Mouse (Mus musculus) midbrain, postnatal 0 days (tissue): ENCODE results near the gene Arl3. TPM values are rescaled to one million over a fixed set of nuclear protein-coding genes. Genes with fewer than 3 reads are reported as not detected.

ENCODE experiments used
- ATAC-seq: fragments of 200-750 bp; cut with Nextera tagmentation; 2 replicates; pipeline ENCODE4 v1.8.0; 2017; ENCODE audit warnings: moderate number of reproducible peaks, mild to moderate bottlenecking, moderate TSS enrichment, moderate library complexity; ENCODE audit not compliant: low FRiP score
- DNase-seq: peaks from one replicate; pipeline ENCODE4 v3.0.0-alpha.2; 2015; ENCODE audit warnings: low spot score
- H3K27ac ChIP-seq: fragments of 300-500 bp; sonication (generic); 2 replicates; pipeline ENCODE4 v1.5.1; 2014; ENCODE audit warnings: low read depth, mild to moderate bottlenecking, low read length, mixed read lengths
- H3K27me3 ChIP-seq: fragments of 300-500 bp; sonication (generic); 2 replicates; pipeline ENCODE4 v1.6.1; 2014; ENCODE audit warnings: low read length, control low read depth, mixed read lengths; ENCODE audit not compliant: insufficient read depth
- H3K36me3 ChIP-seq: fragments of 300-500 bp; sonication (generic); 2 replicates; pipeline ENCODE4 v1.6.1; 2014; ENCODE audit warnings: low read length, control low read depth, mixed read lengths; ENCODE audit not compliant: insufficient read depth
- H3K4me1 ChIP-seq: fragments of 300-500 bp; sonication (generic); 2 replicates; pipeline ENCODE4 v1.6.1; 2014; ENCODE audit warnings: mild to moderate bottlenecking, control low read depth, antibody characterized with exemption, low read length, mixed read lengths; ENCODE audit not compliant: insufficient read depth
- H3K4me2 ChIP-seq: fragments of 300-500 bp; sonication (generic); 2 replicates; pipeline ENCODE4 v1.6.1; 2014; ENCODE audit warnings: low read depth, mild to moderate bottlenecking, low read length, mixed read lengths; ENCODE audit not compliant: poor library complexity, severe bottlenecking
- H3K4me3 ChIP-seq: fragments of 300-500 bp; sonication (generic); 2 replicates; pipeline ENCODE4 v1.5.1; 2014; ENCODE audit warnings: low read depth, mild to moderate bottlenecking, low read length, moderate library complexity
- H3K9ac ChIP-seq: fragments of 300-500 bp; sonication (generic); replicated peaks from 2 replicates; pipeline ENCODE4 v1.6.1; 2014; ENCODE audit warnings: mild to moderate bottlenecking, low read length, moderate library complexity, mixed read lengths; ENCODE audit not compliant: poor library complexity, severe bottlenecking
- H3K9me3 ChIP-seq: fragments of 300-500 bp; sonication (generic); 2 replicates; pipeline ENCODE4 v1.6.1; 2016; ENCODE audit warnings: low read length, control low read depth
- CTCF ChIP-seq: IDR thresholded peaks from 2 replicates; pipeline ENCODE4 v1.5.1; 2016; ENCODE audit warnings: antibody characterized with exemption, mild to moderate bottlenecking
- WGBS: fragments of 180-500 bp; shearing (Covaris S2); extraction: QIAGEN DNeasy Blood & Tissue Kit; methylation state at CpG from one replicate; pipeline ENCODE4 v1.1.7; 2014; 5-methylcytosine and 5-hydroxymethylcytosine counted together
- polyA plus RNA-seq: library from polyadenylated mRNA; unstranded; fragments of >200 nt; fragmentation: Nextera tagmentation; extraction: Ambion mirVana; gene quantifications from 2 replicates; pipeline ENCODE4 v1.2.1, GENCODE M21; 2015
- total RNA-seq: library from RNA; depleted of rRNA; stranded (reverse); fragments of >200 nt; gene quantifications from 2 replicates; pipeline ENCODE4 v1.2.3, GENCODE M21; 2014; rRNA removed

The Arl3 gene
- total and polyA plus RNA-seq, 2 experiments from 2014 or later, result 109 to 194 TPM

DNA sequence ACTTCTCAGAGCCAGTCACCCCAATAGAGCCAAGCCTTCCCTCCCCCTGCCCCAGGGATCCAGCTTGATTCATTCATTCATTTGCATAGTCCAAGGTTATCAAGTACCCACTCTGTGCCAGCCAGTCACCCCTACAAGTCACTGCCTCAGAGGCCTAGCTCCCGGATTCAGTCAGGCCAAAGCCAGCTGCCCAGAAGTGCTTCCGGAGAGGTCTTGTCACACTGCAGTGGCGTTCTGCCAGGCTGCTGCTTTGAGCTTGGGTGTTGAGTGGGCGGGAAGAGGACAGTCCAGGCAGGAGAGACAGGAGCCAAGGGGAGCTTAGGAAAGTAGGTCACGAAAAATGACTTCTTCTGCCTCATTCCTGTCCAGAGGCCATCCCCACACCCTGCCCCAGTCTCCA, 88.5 kb downstream of the Arl3 start:
- peak; percentile 82 for DNase-seq
- H3K9ac ChIP-seq, result no peak overlapping the region
- peaks cover 6% of the 10 kb centered on the region for H3K36me3 ChIP-seq
- 75% methylated on average over 5 of the region's 5 CpGs for WGBS
- no peak overlapping the region for H3K4me2 ChIP-seq
- no peak for TF ChIP-seq CTCF
- H3K27ac ChIP-seq, result peak overlapping the region; percentile 55
- H3K4me3 ChIP-seq, result no peak overlapping the region
- ATAC-seq, result no peak
- H3K4me1 ChIP-seq, result peaks cover 7% of the 10 kb centered on the region; the same call in 1 of the 2 replicates
- H3K27me3 ChIP-seq, result no peaks in the 10 kb centered on the region
- H3K9me3 ChIP-seq, result no peaks in the 10 kb centered on the region

DNA sequence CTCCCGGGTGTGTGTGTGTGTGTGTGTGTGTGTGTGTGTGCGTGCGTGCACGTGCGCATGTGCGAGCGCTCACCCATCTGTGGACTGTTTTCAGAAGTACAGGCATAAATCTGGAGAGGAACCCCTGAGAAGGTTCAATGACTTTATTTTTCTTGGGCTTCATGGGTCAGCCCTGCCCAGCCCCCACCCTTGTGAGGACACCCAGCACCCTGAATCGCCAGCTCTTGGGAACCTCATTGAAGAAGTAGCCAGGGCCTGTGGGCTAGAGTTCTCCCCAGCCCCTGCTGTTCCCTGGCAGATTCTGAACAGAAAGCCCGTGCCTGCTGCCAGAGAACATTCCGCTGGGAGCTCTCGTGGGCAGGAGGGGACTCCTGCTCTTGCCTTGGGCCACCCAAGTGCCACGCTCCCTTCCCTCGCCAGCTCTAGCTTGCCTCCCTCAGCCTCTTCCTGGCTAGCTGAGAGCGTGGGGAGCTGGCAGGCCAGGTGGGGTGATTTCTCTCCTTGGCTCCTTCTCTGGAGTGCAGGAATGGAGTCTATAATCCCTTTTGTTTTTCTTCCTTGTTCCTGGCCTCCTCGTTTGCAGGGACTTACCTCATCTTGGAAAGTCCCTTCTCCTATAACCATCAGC, 89.2 kb downstream of the Arl3 start:
- H3K4me2 ChIP-seq, result no peak overlapping the region
- ATAC-seq, result no peak
- no peak overlapping the region for H3K9ac ChIP-seq
- H3K4me3 ChIP-seq, result no peak overlapping the region
- peak; percentile 73 for DNase-seq
- no peaks in the 10 kb centered on the region for H3K9me3 ChIP-seq
- TF ChIP-seq CTCF, result no peak
- peak overlapping the region; percentile 55 for H3K27ac ChIP-seq
- H3K4me1 ChIP-seq, result peaks cover 7% of the 10 kb centered on the region; the same call in 1 of the 2 replicates
- H3K36me3 ChIP-seq, result peaks cover 6% of the 10 kb centered on the region
- 62% methylated on average over 15 of the region's 15 CpGs for WGBS
- H3K27me3 ChIP-seq, result no peaks in the 10 kb centered on the region

DNA sequence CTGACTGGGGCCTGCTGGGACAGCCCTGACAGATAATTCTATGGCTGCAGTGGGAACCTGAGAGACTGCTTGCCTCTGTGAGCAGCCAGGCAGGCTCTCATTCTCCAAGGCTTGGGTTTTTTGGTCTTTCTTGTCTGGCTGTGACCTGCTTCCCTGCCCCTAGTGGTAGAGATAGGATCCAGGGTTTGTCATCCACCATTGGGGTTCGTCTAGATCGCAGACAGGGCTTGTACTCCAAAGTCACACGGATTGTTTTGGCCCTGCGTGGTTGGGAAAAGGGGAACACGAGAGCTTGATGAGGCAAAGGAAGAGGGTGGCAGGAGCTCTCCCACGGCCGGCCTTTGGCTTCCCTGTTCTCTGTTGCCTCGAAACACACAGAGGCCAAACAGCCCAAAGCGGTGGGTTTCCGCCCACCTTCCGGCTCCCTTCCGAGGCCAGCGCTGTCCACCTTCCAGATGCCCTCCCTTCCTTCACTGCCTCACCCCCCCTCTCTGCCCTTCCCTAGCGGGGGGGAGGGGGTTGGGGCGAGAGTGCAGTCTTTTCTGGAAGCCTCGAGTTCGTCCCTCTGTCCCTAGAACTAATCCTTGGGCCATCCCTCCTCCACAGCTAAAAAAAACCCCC, 90.0 kb downstream of the Arl3 start:
- Histone ChIP-seq H3K9me3 (no peaks in the 10 kb centered on the region), H3K4me1 (peaks cover 7% of the 10 kb centered on the region; the same call in 1 of the 2 replicates), H3K27me3 (no peaks in the 10 kb centered on the region), H3K4me3 (no peak overlapping the region), H3K27ac (peak overlapping the region; percentile 20; the same call in 1 of the 2 replicates), H3K4me2 (no peak overlapping the region), H3K36me3 (peaks cover 7% of the 10 kb centered on the region), H3K9ac (no peak overlapping the region)
- DNase-seq, result peak; percentile 52
- 28% methylated on average over 17 of the region's 17 CpGs for WGBS
- ATAC-seq, result no peak
- TF ChIP-seq CTCF, result peak; percentile 70

GRCm38 (mm10) chr19:46481756-46482155, 91.2 kb downstream of the Arl3 start:
- Histone ChIP-seq H3K27ac (0 out of 2 replicates have a peak overlapping the region, but pooled peaks have one; percentile 44), H3K9ac (no peak overlapping the region), H3K36me3 (peaks cover 8% of the 10 kb centered on the region), H3K4me1 (peaks cover 7% of the 10 kb centered on the region; the same call in 1 of the 2 replicates), H3K4me3 (no peak overlapping the region), H3K27me3 (no peaks in the 10 kb centered on the region), H3K4me2 (no peak overlapping the region), H3K9me3 (no peaks in the 10 kb centered on the region)
- DNase-seq, result no peak
- ATAC-seq, result no peak
- 16% methylated on average over 4 of the region's 4 CpGs for WGBS
- no peak for TF ChIP-seq CTCF

DNA sequence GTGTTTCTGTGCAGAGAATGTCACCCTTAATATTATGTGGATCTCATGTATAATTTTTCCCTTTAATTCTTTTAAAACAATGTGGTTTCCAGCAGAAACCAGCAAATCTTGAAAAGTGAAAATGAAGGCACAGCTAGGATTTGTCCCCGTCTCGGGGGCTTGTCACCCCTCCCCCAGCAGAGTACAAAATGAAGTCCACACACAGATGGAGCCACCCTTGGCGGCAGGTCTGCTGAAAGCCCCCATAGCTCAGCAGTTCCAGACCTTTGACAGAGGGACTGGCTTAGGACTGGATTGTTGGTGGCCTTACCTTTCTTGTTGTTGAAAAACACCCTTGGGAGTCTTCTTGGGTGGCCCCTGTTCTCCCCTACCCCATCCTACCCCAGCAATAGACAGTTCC, 91.6 kb downstream of the Arl3 start:
- 11% methylated on average over 3 of the region's 3 CpGs for WGBS
- no peaks in the 10 kb centered on the region for H3K9me3 ChIP-seq
- TF ChIP-seq CTCF, result no peak
- H3K36me3 ChIP-seq, result peaks cover 8% of the 10 kb centered on the region
- H3K4me2 ChIP-seq, result no peak overlapping the region
- peaks cover 7% of the 10 kb centered on the region; the same call in 1 of the 2 replicates for H3K4me1 ChIP-seq
- DNase-seq (no peak), ATAC-seq (no peak)
- no peak overlapping the region for H3K4me3 ChIP-seq
- no peak overlapping the region for H3K9ac ChIP-seq
- peak overlapping the region; percentile 44; the same call in 1 of the 2 replicates for H3K27ac ChIP-seq
- H3K27me3 ChIP-seq, result no peaks in the 10 kb centered on the region

Other genes with a start within 250 kb of the Arl3 start
- 471 and 481 TPM in 2 replicates for gene Psd, start 246.0 kb downstream of the Arl3 start, total RNA-seq
- 179 and 185 TPM in 2 replicates for gene Psd, start 246.0 kb downstream of the Arl3 start, polyA plus RNA-seq
- 48.3 and 57.8 TPM in 2 replicates for gene Fbxl15, start 245.0 kb downstream of the Arl3 start, total RNA-seq
- gene Fbxl15, start 245.0 kb downstream of the Arl3 start, polyA plus RNA-seq, result 55.2 and 56.8 TPM in 2 replicates
- gene Cuedc2, start 234.5 kb downstream of the Arl3 start, total RNA-seq, result 157 and 177 TPM in 2 replicates
- 314 and 337 TPM in 2 replicates for gene Cuedc2, start 234.5 kb downstream of the Arl3 start, polyA plus RNA-seq
- gene Mfsd13a, start 232.1 kb downstream of the Arl3 start, total RNA-seq, result 7.2 and 19.2 TPM in 2 replicates
- gene Mfsd13a, start 232.1 kb downstream of the Arl3 start, polyA plus RNA-seq, result 10.6 and 11.4 TPM in 2 replicates
- 2.0 and 3.8 TPM in 2 replicates for gene 2310034G01Rik, start 222.9 kb downstream of the Arl3 start, total RNA-seq
- gene 2310034G01Rik, start 222.9 kb downstream of the Arl3 start, polyA plus RNA-seq, result 2.0 and 2.2 TPM in 2 replicates
- gene Actr1a, start 177.4 kb downstream of the Arl3 start, total RNA-seq, result 356 and 359 TPM in 2 replicates
- gene Actr1a, start 177.4 kb downstream of the Arl3 start, polyA plus RNA-seq, result 327 and 343 TPM in 2 replicates
- gene Sufu, start 176.3 kb downstream of the Arl3 start, total RNA-seq, result 11.5 and 14.4 TPM in 2 replicates
- 13.2 and 14.5 TPM in 2 replicates for gene Sufu, start 176.3 kb downstream of the Arl3 start, polyA plus RNA-seq
- 96.6 and 103 TPM in 2 replicates for gene Trim8, start 71.5 kb downstream of the Arl3 start, total RNA-seq
- gene Trim8, start 71.5 kb downstream of the Arl3 start, polyA plus RNA-seq, result 27.8 and 30.4 TPM in 2 replicates
- gene Sfxn2, start 167 bp upstream of the Arl3 start, total RNA-seq, result 5.9 and 6.0 TPM in 2 replicates
- gene Sfxn2, start 167 bp upstream of the Arl3 start, polyA plus RNA-seq, result 9.5 and 9.8 TPM in 2 replicates
- 44.2 and 44.8 TPM in 2 replicates for gene Wbp1l, start 25.9 kb upstream of the Arl3 start, total RNA-seq
- 27.1 and 27.8 TPM in 2 replicates for gene Wbp1l, start 25.9 kb upstream of the Arl3 start, polyA plus RNA-seq
- gene Cyp17a1, start 100.0 kb upstream of the Arl3 start, total RNA-seq, result not detected in 2 replicates
- gene Cyp17a1, start 100.0 kb upstream of the Arl3 start, polyA plus RNA-seq, result not detected in 2 replicates
- gene Borcs7, start 116.7 kb upstream of the Arl3 start, total RNA-seq, result 13.2 and 16.3 TPM in 2 replicates
- gene Borcs7, start 116.7 kb upstream of the Arl3 start, polyA plus RNA-seq, result 41.3 and 43.0 TPM in 2 replicates
- gene As3mt, start 134.3 kb upstream of the Arl3 start, total RNA-seq, result 21.3 and 28.9 TPM in 2 replicates
- 36.4 and 37.9 TPM in 2 replicates for gene As3mt, start 134.3 kb upstream of the Arl3 start, polyA plus RNA-seq
- 26.1 and 37.5 TPM in 2 replicates for gene Cnnm2, start 188.4 kb upstream of the Arl3 start, total RNA-seq
- 8.2 and 8.3 TPM in 2 replicates for gene Cnnm2, start 188.4 kb upstream of the Arl3 start, polyA plus RNA-seq